Mouse (Mus musculus) liver, postnatal 0 days (tissue): Measurements from ENCODE around the gene Rbfox1. TPM values are rescaled to one million over a fixed set of nuclear protein-coding genes. Genes with fewer than 3 reads are reported as not detected.
A peak's percentile ranks its signal among the peaks of the same experiment; 100 is the strongest.

Experiments
- ATAC-seq: fragments of 200-750 bp; cut with Nextera tagmentation; 2 replicates; pipeline ENCODE4 v1.8.0; 2017; ENCODE audit warnings: mild to moderate bottlenecking, moderate library complexity
- DNase-seq: peaks from one replicate; pipeline ENCODE4 v3.0.0-alpha.2; 2016
- H3K27ac ChIP-seq: fragments of 300-500 bp; sonication (generic); 2 replicates; pipeline ENCODE4 v1.5.1; 2014; ENCODE audit warnings: antibody characterized with exemption, moderate library complexity, mild to moderate bottlenecking, low read depth
- H3K27me3 ChIP-seq: fragments of 300-500 bp; sonication (generic); 2 replicates; pipeline ENCODE4 v1.6.1; 2014; ENCODE audit warnings: low read length, control low read depth, mixed read lengths; ENCODE audit not compliant: insufficient read depth
- H3K36me3 ChIP-seq: fragments of 300-500 bp; sonication (generic); replicated peaks from 2 replicates; pipeline ENCODE4 v1.6.1; 2014; ENCODE audit warnings: mild to moderate bottlenecking, control low read depth, low read length, moderate library complexity, mixed read lengths; ENCODE audit not compliant: insufficient read depth
- H3K4me1 ChIP-seq: fragments of 300-500 bp; sonication (generic); 2 replicates; pipeline ENCODE4 v1.6.1; 2014; ENCODE audit warnings: antibody characterized with exemption, mild to moderate bottlenecking, control low read depth; ENCODE audit not compliant: insufficient read depth
- H3K4me2 ChIP-seq: fragments of 300-500 bp; sonication (generic); 2 replicates; pipeline ENCODE4 v1.6.1; 2014; ENCODE audit warnings: low read depth, mild to moderate bottlenecking, low read length, moderate library complexity, mixed read lengths
- H3K4me3 ChIP-seq: fragments of 300-500 bp; sonication (generic); 2 replicates; pipeline ENCODE4 v1.5.1; 2014; ENCODE audit warnings: low read depth, low read length
- H3K9ac ChIP-seq: fragments of 300-500 bp; sonication (generic); replicated peaks from 2 replicates; pipeline ENCODE4 v1.6.1; 2014; ENCODE audit warnings: mild to moderate bottlenecking, moderate library complexity
- H3K9me3 ChIP-seq: fragments of 300-500 bp; sonication (generic); 2 replicates; pipeline ENCODE4 v1.6.1; 2016; ENCODE audit warnings: mild to moderate bottlenecking, control low read depth, low read length, mixed read lengths
- CTCF ChIP-seq: sonication (generic); IDR thresholded peaks from 2 replicates; pipeline ENCODE4 v1.5.1; 2016; ENCODE audit warnings: antibody characterized with exemption, low read depth
- EP300 ChIP-seq: IDR thresholded peaks from 2 replicates; pipeline ENCODE4 v1.6.1; 2016; ENCODE audit warnings: antibody characterized with exemption, low read depth, mild to moderate bottlenecking
- WGBS: fragments of 180-500 bp; shearing (Covaris S2); extraction: QIAGEN DNeasy Blood & Tissue Kit; methylation state at CpG from one replicate; pipeline ENCODE4 v1.1.7; 2014; ENCODE audit not compliant: insufficient replicate concordance; 5-methylcytosine and 5-hydroxymethylcytosine counted together
- polyA plus RNA-seq: library from polyadenylated mRNA; unstranded; fragments of >200 nt; fragmentation: Nextera tagmentation; extraction: Ambion mirVana; gene quantifications from 2 replicates; pipeline ENCODE4 v1.2.1, GENCODE M21; 2015

Gene Rbfox1
- polyA plus RNA-seq, 1 experiment from 2014 or later, result 0.12 TPM

- ATAC-seq, result no peak
- TF ChIP-seq EP300, result no peak
- TF ChIP-seq CTCF, result no peak
- no peaks in the 10 kb centered on the region for H3K36me3 ChIP-seq
- H3K9me3 ChIP-seq, result no peaks in the 10 kb centered on the region
- H3K4me1 ChIP-seq, result no peaks in the 10 kb centered on the region
- H3K9ac ChIP-seq, result no peak overlapping the region
- H3K4me2 ChIP-seq, result no peak overlapping the region
- H3K27me3 ChIP-seq, result no peaks in the 10 kb centered on the region
- H3K27ac ChIP-seq, result no peak overlapping the region
- no peak for DNase-seq
- 73% methylated on average over 3 of the region's 3 CpGs for WGBS
- no peak overlapping the region for H3K4me3 ChIP-seq
Observed at GRCm38 (mm10) chr16:7076707-7077106, 1191.6 kb downstream of the Rbfox1 start.

DNA sequence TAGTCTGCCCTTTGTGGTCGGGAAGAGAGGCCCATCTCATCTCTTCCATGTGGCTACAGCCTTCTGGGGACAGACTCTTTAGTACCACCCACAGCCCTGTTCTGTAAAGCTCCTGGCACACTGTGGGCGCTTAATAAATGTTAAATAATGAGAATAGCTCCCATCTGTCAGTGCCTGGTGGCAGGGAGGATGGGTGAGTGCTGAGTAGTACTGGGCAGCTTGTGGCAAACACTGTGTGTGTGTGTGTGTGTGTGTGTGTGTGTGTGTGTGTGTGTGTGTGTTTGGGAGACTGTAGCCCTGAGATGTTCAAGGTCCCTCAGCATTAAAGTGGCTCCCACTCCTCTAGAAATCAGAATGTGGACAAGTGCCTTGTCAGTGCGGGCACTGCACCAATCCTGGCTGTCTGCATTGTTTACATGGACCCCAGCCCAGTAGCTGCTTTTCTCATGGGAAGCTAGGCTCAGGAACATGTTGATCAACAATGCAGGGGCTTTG is 1196.0 kb downstream of the Rbfox1 start:
- Histone ChIP-seq H3K9me3 (no peaks in the 10 kb centered on the region), H3K36me3 (no peaks in the 10 kb centered on the region), H3K4me1 (no peaks in the 10 kb centered on the region), H3K9ac (no peak overlapping the region), H3K4me3 (no peak overlapping the region), H3K27me3 (no peaks in the 10 kb centered on the region), H3K27ac (no peak overlapping the region), H3K4me2 (no peak overlapping the region)
- 68% methylated on average over 3 of the region's 3 CpGs for WGBS
- DNase-seq (no peak), ATAC-seq (no peak)
- TF ChIP-seq CTCF (no peak), EP300 (no peak)

DNA sequence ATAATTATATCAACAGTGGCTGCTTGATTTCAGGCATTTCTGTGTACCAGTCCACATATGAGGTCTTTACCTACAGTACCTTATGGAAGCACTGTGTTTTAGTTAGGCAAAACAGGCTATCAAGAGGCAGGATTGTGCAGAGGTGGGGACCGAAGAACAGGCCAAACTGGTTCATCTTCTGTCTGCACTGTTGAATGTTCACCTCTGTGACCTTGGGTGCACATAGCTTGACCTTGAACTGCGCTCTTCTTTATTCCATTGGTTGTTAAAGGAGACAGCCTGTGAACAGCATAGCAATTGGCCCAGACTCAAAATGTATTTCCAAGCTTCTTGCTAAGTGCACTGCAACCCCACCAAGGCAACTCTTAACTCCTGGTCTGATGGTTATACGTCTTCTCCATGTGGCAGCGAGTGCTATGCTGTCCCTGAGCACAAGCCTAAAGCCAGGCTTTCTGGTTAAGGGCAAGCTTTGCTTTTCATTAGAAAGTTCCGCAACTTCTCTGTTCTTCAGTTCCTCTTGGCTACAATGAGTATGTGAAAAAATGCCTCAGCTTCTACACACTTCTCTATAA is 1196.6 kb downstream of the Rbfox1 start:
- TF ChIP-seq EP300, result no peak
- Histone ChIP-seq H3K4me2 (no peak overlapping the region), H3K27ac (no peak overlapping the region), H3K9ac (no peak overlapping the region), H3K36me3 (no peaks in the 10 kb centered on the region), H3K4me1 (no peaks in the 10 kb centered on the region), H3K4me3 (no peak overlapping the region), H3K9me3 (no peaks in the 10 kb centered on the region), H3K27me3 (no peaks in the 10 kb centered on the region)
- DNase-seq (no peak), ATAC-seq (no peak)
- 74% methylated on average over 5 of the region's 5 CpGs for WGBS

DNA sequence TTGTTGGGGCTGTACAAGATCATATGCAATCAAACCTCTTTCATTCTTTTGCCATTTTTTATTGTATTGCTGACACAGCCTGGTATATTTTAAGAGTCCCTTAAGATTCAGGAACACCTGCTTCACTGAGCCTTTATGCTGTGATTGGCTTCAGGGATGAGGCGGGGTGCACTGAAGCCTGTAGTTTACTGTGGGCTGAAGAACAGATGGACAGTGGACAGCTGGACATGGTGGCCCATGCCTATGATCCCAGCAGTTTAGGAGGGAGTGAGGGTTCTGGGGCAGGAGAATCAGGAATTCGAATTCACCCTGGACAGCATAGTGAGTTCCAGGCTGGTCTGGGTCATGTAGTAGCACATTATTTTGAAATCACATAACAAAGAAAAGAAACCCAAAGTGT is 1198.8 kb downstream of the Rbfox1 start:
- no peaks in the 10 kb centered on the region for H3K9me3 ChIP-seq
- no peak overlapping the region for H3K27ac ChIP-seq
- no peaks in the 10 kb centered on the region for H3K27me3 ChIP-seq
- 66% methylated on average over 2 of the region's 2 CpGs for WGBS
- no peak overlapping the region for H3K4me3 ChIP-seq
- H3K4me1 ChIP-seq, result no peaks in the 10 kb centered on the region
- no peak overlapping the region for H3K9ac ChIP-seq
- ATAC-seq, result no peak
- TF ChIP-seq CTCF (no peak), EP300 (no peak)
- DNase-seq, result no peak
- no peaks in the 10 kb centered on the region for H3K36me3 ChIP-seq
- no peak overlapping the region for H3K4me2 ChIP-seq

DNA sequence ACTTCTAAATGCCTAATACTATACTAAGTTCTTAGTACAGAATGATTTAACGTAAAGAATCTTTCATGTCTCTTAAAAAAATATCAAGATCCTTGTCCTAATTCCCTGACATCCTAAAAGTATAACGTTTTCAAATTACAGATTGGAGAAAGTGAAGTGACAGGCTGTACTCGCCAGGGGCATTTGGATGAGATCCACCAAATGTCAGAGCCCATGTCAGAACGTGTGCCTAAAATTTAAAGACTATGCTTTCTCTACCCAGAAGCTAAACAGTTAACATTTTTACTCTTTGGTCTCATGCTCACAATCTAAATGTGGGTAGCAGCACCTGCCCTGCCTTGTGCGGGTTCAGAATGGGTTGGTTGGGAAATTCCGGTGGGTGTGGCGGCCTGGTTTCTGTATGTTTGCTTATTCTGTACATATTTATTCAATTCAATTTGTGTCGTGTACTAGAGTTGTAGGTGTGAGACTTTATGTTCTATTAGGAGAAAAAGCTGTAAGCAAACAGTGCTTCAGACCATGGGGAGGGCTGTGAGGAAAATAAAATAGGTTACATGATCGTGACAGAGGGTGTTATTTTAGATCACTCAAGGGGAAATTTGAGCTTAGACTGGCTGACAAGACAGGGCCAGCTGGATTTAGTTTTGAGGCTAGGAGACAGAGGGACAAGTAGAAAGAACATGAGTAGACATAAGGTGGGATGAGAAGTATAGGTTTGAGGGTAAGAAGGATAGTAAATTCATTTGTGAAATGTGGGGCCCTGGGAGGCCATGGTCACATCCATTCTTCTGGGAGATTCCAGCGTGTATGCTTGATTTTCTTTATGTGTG is 1203.7 kb downstream of the Rbfox1 start:
- H3K9ac ChIP-seq, result no peak overlapping the region
- no peaks in the 10 kb centered on the region for H3K9me3 ChIP-seq
- H3K27me3 ChIP-seq, result no peaks in the 10 kb centered on the region
- TF ChIP-seq CTCF (no peak), EP300 (no peak)
- ATAC-seq, result peak; percentile 63
- H3K36me3 ChIP-seq, result no peaks in the 10 kb centered on the region
- H3K4me3 ChIP-seq, result no peak overlapping the region
- no peaks in the 10 kb centered on the region for H3K4me1 ChIP-seq
- peak; percentile 29 for DNase-seq
- WGBS, result 66% methylated on average over 10 of the region's 10 CpGs
- no peak overlapping the region for H3K27ac ChIP-seq
- no peak overlapping the region for H3K4me2 ChIP-seq

GRCm38 (mm10) chr16:7089475-7089874 is 1204.3 kb downstream of the Rbfox1 start:
- no peak overlapping the region for H3K27ac ChIP-seq
- no peaks in the 10 kb centered on the region for H3K36me3 ChIP-seq
- ATAC-seq (no peak), DNase-seq (no peak)
- no peaks in the 10 kb centered on the region for H3K27me3 ChIP-seq
- no peak overlapping the region for H3K9ac ChIP-seq
- no peak overlapping the region for H3K4me2 ChIP-seq
- H3K9me3 ChIP-seq, result no peaks in the 10 kb centered on the region
- H3K4me1 ChIP-seq, result peaks cover 2% of the 10 kb centered on the region
- no peak for TF ChIP-seq EP300
- no peak for TF ChIP-seq CTCF
- no peak overlapping the region for H3K4me3 ChIP-seq
- 75% methylated on average over 1 of the region's 1 CpGs for WGBS
